Mouse (Mus musculus) T-helper 2 cell (primary cell): Measurements from ENCODE around the gene Lgr6.

Experiments used
- in situ Hi-C: fragments of 300-600 bp; cut with MboI, MseI; formaldehyde crosslinking; loops from one replicate; pipeline ENCODE4 v1.15.1; 2025; ENCODE audit warnings: high pct_unique_total_duplicates

Lgr6 gene

GRCm38 (mm10) chr1:135105124-135105523 lies at the start of gene Lgr6:
TSS of gene Lgr6 (minus strand) at chr1:135105276.
- in situ Hi-C loops: no loop called here

DNA sequence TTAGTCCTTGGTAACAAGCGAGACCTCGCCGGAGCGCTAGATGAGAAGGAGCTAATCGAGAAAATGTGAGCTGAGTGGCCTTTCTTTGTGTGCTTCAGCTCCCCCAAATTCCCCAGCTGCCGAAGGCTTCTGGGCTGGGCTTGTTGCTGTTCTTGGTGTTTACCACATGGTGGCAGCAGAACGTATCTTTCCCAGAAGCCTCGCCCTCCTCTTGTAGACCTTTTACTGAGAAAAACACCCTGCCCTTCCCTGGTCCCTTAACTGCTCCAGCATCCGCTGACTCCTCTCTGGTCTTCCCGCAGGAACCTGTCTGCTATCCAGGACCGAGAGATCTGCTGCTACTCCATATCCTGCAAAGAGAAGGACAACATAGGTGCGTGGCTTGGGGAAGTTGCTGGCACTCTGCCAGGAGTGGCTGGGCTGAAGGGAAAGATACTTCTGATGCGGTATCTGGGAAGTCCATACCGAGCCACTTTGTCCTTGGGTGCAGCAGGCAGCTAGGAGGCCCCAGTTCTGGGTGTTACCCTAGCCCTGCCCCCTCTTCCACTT lies 49.4 kb upstream of the Lgr6 start:
- in situ Hi-C loops: no loop called here

DNA sequence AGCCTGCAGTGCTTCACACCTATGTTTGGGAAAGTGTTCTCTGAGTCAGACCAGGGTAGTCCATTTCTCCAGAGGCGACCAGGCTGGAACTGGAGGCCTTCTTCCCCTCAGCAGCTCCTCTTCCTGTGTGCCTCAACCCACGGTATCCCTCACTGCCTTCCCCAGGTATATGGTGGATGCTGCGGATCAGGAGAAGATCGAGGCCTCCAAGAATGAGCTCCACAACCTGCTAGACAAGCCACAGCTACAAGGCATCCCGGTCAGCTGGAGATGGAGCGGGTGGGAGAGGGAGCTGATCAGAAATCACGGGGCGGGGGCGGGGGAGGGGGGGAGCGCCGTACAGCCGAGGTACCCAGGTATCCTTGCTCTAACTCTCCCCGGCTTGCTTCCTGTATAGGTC lies 48.9 kb upstream of the Lgr6 start:
- in situ Hi-C loops: no loop called here

DNA sequence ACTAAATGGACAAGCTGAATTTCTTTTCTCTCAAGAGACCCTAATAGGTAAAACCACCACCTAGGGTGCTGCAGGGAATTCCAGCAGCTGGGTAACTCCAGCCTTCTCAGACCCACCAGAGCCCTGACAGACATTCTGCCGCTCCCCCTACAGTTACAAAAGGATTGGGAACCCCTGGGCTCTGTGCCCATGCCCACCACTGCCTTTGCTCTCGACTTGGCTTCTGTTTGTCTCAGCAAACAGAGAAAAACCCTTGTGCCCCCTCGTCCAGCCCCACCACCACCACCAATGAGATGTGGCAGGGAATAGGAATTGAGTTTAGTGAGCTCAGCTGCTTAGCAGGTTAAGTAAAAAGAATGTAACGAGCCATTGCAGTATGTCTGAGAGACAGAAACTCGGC lies 43.9 kb upstream of the Lgr6 start:
- in situ Hi-C loops: no loop called here

GRCm38 (mm10) chr1:135148476-135148875 lies 43.4 kb upstream of the Lgr6 start:
- in situ Hi-C loops: no loop called here

- in situ Hi-C loops: no loop called here
These were observed 42.6 kb upstream of the Lgr6 start for GRCm38 (mm10) chr1:135147702-135148058.

DNA sequence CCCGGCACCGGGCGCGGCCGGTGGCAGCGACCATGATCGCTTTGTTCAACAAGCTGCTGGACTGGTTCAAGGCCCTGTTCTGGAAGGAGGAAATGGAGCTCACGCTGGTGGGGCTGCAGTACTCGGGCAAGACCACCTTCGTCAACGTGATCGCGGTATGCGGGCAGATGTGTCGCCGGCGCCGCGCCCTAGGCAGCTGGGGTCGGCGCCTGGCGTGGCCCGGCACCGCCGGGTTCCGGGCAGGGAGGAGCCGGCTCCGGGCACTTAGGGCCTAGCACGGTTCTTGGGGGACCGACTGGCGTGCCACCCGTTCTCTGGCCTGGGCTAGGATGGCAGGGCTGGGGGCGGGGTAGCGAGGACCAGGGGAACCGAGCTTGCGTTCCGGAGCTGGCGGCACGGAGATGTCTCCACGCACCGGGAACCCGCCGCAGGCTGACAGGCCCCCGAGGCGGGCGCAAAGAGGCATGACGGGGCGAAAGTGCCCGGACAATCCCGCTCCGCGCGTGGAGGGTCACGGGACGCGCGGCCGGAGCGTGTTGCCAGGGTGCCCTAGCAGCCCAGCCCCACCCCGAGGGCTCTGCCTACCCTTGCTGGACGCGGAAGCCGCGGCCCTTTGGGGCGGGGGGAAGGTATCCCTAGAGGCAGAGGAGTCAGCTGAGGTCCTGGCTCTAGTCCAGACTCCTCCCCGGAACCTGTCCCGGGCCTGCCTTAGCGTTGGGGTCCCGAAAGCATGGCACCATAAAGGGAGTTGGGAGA lies 42.0 kb upstream of the Lgr6 start:
- in situ Hi-C loops: no loop called here

GRCm38 (mm10) chr1:135146077-135146945 lies 41.2 kb upstream of the Lgr6 start, which contains the start of gene Arl8a:
TSS of gene Arl8a (plus strand) at chr1:135146824.
- in situ Hi-C loops: no loop called here

- in situ Hi-C loops: no loop called here
These were observed 38.9 kb upstream of the Lgr6 start for GRCm38 (mm10) chr1:135143940-135144339.

DNA sequence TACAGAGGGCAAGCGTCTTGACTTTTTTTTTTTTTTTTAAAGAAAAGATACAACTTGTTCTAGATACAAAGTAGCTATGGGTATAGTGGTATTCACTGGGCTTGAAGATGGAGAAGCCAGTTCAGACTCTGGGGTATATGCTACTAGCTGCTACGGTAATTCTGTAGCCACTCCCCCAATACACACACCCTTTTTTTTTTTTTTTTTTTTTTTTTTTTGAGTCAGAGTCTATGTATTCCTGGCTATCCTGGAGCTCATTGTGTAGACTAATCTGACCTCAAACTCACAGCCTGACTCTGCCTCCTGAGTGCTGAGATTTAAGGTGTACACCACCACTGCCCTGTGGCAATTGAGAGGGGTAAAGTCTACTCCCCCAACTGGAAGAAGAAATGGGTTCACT lies 37.4 kb upstream of the Lgr6 start:
- in situ Hi-C loops: no loop called here

- in situ Hi-C loops: loop anchor here (10.0 kb wide), 1 partner anchor 1205 kb away; the partner anchor contains the start of gene Camsap2
These were observed 34.8 kb upstream of the Lgr6 start for GRCm38 (mm10) chr1:135139906-135140305.

GRCm38 (mm10) chr1:135136500-135136899 lies 31.4 kb upstream of the Lgr6 start:
- in situ Hi-C loops: loop anchor here (10.0 kb wide), 1 partner anchor 1208 kb away; the partner anchor contains the start of gene Camsap2

DNA sequence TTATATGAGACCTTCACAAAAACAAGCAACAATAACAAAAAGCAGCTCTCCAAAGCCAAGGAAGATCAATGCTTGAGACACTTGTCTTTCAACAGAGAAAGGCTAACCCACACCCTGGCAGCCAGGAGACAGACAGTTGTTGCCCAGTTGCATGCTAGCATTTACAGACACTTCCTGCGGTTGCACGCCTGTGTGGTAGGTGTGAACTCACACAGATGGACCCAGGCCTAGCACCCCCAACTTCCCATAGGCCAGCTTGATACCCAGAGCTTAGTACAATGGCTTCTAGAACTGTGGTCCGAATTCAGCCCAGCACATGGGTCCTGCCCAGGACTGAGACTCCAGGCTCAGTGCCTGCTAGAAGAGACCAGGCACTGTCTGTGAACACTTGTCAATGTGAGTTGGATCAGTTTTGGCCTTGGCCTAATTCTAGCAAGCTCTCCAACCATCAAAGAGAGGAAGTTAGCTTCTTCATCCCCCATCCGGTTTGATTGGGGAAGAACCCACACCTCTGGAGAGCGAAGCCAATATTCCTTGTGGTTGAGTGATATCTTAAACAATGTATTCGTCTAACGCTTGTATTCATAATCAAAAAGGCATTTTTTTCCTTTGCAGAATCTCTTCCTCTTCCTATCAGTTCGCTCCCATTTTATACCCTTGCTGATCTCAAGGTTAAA lies 30.2 kb upstream of the Lgr6 start:
- in situ Hi-C loops: loop anchor here (10.0 kb wide), 1 partner anchor 1210 kb away; the partner anchor contains the start of gene Camsap2

GRCm38 (mm10) chr1:135133678-135134435 lies 28.8 kb upstream of the Lgr6 start:
- in situ Hi-C loops: loop anchor here (5.0 to 10.0 kb wide), 2 partner anchors 683 to 1211 kb away; partner anchors contain the start of genes Camsap2 and Lad1

DNA sequence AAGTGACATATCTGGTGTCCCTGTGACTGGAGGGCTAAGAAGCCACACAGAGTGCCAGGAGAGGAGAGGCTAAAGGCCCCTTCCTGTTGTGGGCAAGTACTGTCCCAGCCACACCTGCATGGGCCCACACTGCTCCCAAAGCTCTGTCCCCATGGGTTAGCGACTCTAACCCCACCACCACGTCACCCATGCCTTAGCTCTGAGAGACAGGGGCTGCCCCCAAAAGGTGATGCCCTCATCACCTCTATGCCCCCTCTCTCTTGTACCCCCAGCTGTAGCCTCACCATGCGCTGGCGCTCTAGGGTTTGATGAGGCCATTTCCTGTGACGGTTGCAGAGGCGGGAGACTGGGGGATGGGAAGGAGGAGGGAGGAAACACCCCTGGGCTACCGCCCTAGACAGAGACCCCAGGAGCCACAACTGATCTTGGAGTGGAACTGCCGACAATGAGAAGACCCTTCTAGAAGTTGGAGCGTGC lies 27.9 kb upstream of the Lgr6 start:
- in situ Hi-C loops: loop anchor here (5.0 to 10.0 kb wide), 2 partner anchors 684 to 1212 kb away; partner anchors contain the start of genes Camsap2 and Lad1

GRCm38 (mm10) chr1:135132473-135132872 lies 27.4 kb upstream of the Lgr6 start, which contains the start of gene Ptpn7:
TSS of gene Ptpn7 (plus strand) at chr1:135132700.
- in situ Hi-C loops: loop anchor here (5.0 to 10.0 kb wide), 2 partner anchors 685 to 1212 kb away; partner anchors contain the start of genes Camsap2 and Lad1

DNA sequence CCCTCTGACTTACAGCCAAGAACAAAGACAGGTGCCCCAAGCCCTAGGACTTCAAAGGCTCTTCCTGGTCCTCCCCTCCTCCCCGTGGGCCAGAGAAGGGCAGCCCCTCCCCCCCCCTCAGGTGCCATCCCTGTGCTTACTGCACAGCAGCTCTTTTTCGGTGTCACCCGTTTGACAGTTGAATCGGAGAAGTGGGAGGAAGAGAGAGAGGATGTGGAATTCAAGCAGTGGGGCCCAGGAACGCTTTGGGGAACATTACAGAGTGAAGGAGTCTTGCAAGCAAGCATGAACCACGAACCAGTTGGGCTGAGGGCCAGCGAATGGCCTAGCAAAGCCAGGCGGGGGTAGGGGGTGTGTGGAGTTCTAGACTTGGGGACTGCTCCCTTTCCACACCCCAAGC lies 26.5 kb upstream of the Lgr6 start:
- in situ Hi-C loops: loop anchor here (5.0 to 10.0 kb wide), 2 partner anchors 686 to 1213 kb away; partner anchors contain the start of genes Camsap2 and Lad1

- in situ Hi-C loops: loop anchor here (5.0 to 10.0 kb wide), 2 partner anchors 686 to 1214 kb away; partner anchors contain the start of genes Camsap2 and Lad1
These were observed 26.0 kb upstream of the Lgr6 start for GRCm38 (mm10) chr1:135131034-135131433.

DNA sequence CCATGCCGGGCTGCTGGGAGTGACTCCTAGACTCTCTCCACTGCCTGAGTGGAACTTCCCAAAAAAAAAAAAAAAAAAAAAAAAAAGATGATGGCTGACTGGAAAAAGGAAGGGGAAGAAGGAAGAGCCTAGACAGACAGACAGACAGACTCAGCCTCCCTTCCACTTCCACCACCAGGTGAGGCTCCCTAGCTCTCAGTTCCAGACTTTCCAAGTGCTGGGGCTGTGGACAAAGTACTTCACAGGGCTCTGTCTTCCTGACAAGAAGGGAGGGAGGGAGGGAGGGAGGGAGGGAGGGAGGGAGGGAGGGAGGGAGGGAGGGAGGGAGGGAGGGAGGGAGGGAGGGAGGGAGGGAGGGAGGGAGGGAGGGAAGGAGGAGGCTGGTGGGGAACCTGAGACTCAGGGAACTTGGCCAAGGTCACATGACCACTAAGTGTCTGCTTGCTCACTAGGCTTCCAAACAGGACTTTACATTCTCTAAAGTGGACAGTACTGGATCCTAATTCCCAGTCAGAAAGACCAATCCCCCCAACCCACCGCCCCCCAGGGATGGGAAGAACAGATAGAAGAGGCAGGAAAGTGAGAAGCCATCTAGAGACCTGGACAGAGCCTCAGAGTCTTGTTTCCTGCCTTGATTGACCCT lies 25.4 kb upstream of the Lgr6 start:
- in situ Hi-C loops: loop anchor here (5.0 to 10.0 kb wide), 2 partner anchors 687 to 1214 kb away; partner anchors contain the start of genes Camsap2 and Lad1
